12 mouse cellular contexts compared by ENCODE assay signal in genomic region chr6:38160556-38160955, GRCm38 (mm10). TPM values are rescaled to one million over a fixed set of nuclear protein-coding genes. Genes with fewer than 3 reads are reported as not detected.
A peak's percentile ranks its signal among the peaks of the same experiment; 100 is the strongest.
DNase-seq lines count a peak whose midpoint lies in the region; ATAC-seq and TF ChIP-seq lines count a peak whose summit lies in the region.
"Had no signal": no experiment of that assay in that cellular context is flagged by ENCODE, and none has a peak within 500 bp of the region (broad histone marks: within the 10 kb centered on the region; RNA-seq: fewer than 3 reads in every experiment).

No protein-coding gene starts in this region.

- H3K27me3 ChIP-seq in lung, embryonic 14.5 days (ENCODE audit: insufficient read depth, low read length) = no peaks in the 10 kb centered on the region
- no peaks in the 10 kb centered on the region for H3K27me3 ChIP-seq in embryonic facial prominence, embryonic 13.5 days
- H3K27me3 ChIP-seq in hindbrain, embryonic 14.5 days (ENCODE audit: control insufficient read depth, insufficient read depth, low read length) = no peaks in the 10 kb centered on the region
- no peaks in the 10 kb centered on the region for H3K27me3 ChIP-seq in midbrain, embryonic 15.5 days (replicated peaks)
- H3K27me3 ChIP-seq: liver, embryonic 13.5 days; neural tube, embryonic 12.5 days had no signal

- 0 out of 2 replicates have a peak overlapping the region, but pooled peaks have one; percentile 0 for H3K27ac ChIP-seq in lung, embryonic 14.5 days (ENCODE audit: low read depth)
- peak overlapping the region; percentile 62 for H3K27ac ChIP-seq in embryonic facial prominence, embryonic 13.5 days
- H3K27ac ChIP-seq in hindbrain, embryonic 14.5 days = peak overlapping the region; percentile 45
- H3K27ac ChIP-seq in midbrain, embryonic 15.5 days = peak overlapping the region; percentile 72
- H3K27ac ChIP-seq: liver, embryonic 13.5 days; neural tube, embryonic 12.5 days had no signal

- WGBS in lung, embryonic 14.5 days = 66% methylated on average over 2 of the region's 2 CpGs
- 66% methylated on average over 2 of the region's 2 CpGs for WGBS in embryonic facial prominence, embryonic 13.5 days
- 62% methylated on average over 2 of the region's 2 CpGs for WGBS in hindbrain, embryonic 14.5 days
- WGBS in midbrain, embryonic 15.5 days = 61% methylated on average over 2 of the region's 2 CpGs

- no peaks in the 10 kb centered on the region for H3K9me3 ChIP-seq in lung, embryonic 14.5 days (ENCODE audit: low read depth, low read length)
- no peaks in the 10 kb centered on the region for H3K9me3 ChIP-seq in embryonic facial prominence, embryonic 13.5 days
- H3K9me3 ChIP-seq in hindbrain, embryonic 14.5 days (ENCODE audit: control insufficient read depth, low read length) = no peaks in the 10 kb centered on the region
- no peaks in the 10 kb centered on the region for H3K9me3 ChIP-seq in midbrain, embryonic 15.5 days
- H3K9me3 ChIP-seq: liver, embryonic 13.5 days; neural tube, embryonic 12.5 days had no signal

- TF ChIP-seq CTCF in lung, embryonic 14.5 days (IDR thresholded peaks at IDR 0.05; ENCODE audit: low read depth) = no peak

- H3K4me1 ChIP-seq in lung, embryonic 14.5 days (ENCODE audit: insufficient read depth) = no peaks in the 10 kb centered on the region
- peaks cover 34% of the 10 kb centered on the region for H3K4me1 ChIP-seq in embryonic facial prominence, embryonic 13.5 days
- H3K4me1 ChIP-seq in hindbrain, embryonic 14.5 days (replicated peaks; ENCODE audit: control insufficient read depth, insufficient read depth, low read length) = peaks cover 26% of the 10 kb centered on the region; the same call in 1 of the 2 replicates
- peaks cover 38% of the 10 kb centered on the region for H3K4me1 ChIP-seq in midbrain, embryonic 15.5 days
- H3K4me1 ChIP-seq: liver, embryonic 13.5 days had no signal

- no peak for DNase-seq in lung, embryonic 14.5 days
- no peak for DNase-seq in lung, postnatal 25 days (ENCODE audit: low spot score)
- no peak for DNase-seq in hindbrain, embryonic 14.5 days (ENCODE audit: low spot score)
- no peak for DNase-seq in adrenal gland, postnatal 36 days
- no peak for DNase-seq in gastrocnemius, postnatal 4 days (ENCODE audit: low spot score in 2 of 2)
- DNase-seq in testis, postnatal 14 days (ENCODE audit: low spot score) = no peak

- ATAC-seq in lung, embryonic 14.5 days (ENCODE audit: insufficient read depth) = peak; percentile 45; the same call in 1 of the 2 replicates
- no peak for ATAC-seq in embryonic facial prominence, embryonic 13.5 days (ENCODE audit: insufficient number of reproducible peaks, insufficient read depth, low FRiP score, low TSS enrichment, low read depth)
- ATAC-seq in hindbrain, embryonic 14.5 days (ENCODE audit: low FRiP score) = no peak
- peak; percentile 1; the same call in 1 of the 2 replicates for ATAC-seq in midbrain, embryonic 15.5 days (replicated peaks)

- H3K36me3 ChIP-seq in lung, embryonic 14.5 days (ENCODE audit: insufficient read depth) = peaks cover 8% of the 10 kb centered on the region; the same call in 1 of the 2 replicates
- H3K36me3 ChIP-seq in embryonic facial prominence, embryonic 13.5 days = peaks cover 40% of the 10 kb centered on the region
- peaks cover 39% of the 10 kb centered on the region for H3K36me3 ChIP-seq in hindbrain, embryonic 14.5 days (replicated peaks; ENCODE audit: control insufficient read depth, insufficient read depth)
- H3K36me3 ChIP-seq in midbrain, embryonic 15.5 days (replicated peaks) = peaks cover 9% of the 10 kb centered on the region
- H3K36me3 ChIP-seq: liver, embryonic 13.5 days had no signal

- no peak overlapping the region for H3K4me3 ChIP-seq in lung, embryonic 14.5 days (ENCODE audit: low read depth, low read length)
- H3K4me3 ChIP-seq in embryonic facial prominence, embryonic 13.5 days = no peak overlapping the region
- H3K4me3 ChIP-seq in hindbrain, embryonic 14.5 days (replicated peaks; ENCODE audit: low read length) = no peak overlapping the region
- H3K4me3 ChIP-seq in midbrain, embryonic 15.5 days = no peak overlapping the region
- H3K4me3 ChIP-seq: liver, embryonic 13.5 days; neural tube, embryonic 12.5 days had no signal

- H3K4me2 ChIP-seq in lung, embryonic 14.5 days = no peak overlapping the region
- no peak overlapping the region for H3K4me2 ChIP-seq in embryonic facial prominence, embryonic 13.5 days
- no peak overlapping the region for H3K4me2 ChIP-seq in hindbrain, embryonic 14.5 days (replicated peaks)
- no peak overlapping the region for H3K4me2 ChIP-seq in midbrain, embryonic 15.5 days
- H3K4me2 ChIP-seq: liver, embryonic 13.5 days; neural tube, embryonic 12.5 days had no signal

- no peak overlapping the region for H3K9ac ChIP-seq in lung, embryonic 14.5 days
- no peak overlapping the region for H3K9ac ChIP-seq in embryonic facial prominence, embryonic 13.5 days
- H3K9ac ChIP-seq in hindbrain, embryonic 14.5 days = no peak overlapping the region
- H3K9ac ChIP-seq in midbrain, embryonic 15.5 days = no peak overlapping the region
- H3K9ac ChIP-seq: liver, embryonic 13.5 days; neural tube, embryonic 12.5 days had no signal

RNA-seq across cellular contexts. Expression of gene Atp6v0a4, which starts 36.2 kb away (rescaled TPM):
- polyA plus RNA-seq in lung, embryonic 14.5 days (2014; fragmentation: Nextera tagmentation; extraction: Ambion mirVana) = 0.14 and 0.34 TPM in 2 replicates
- polyA plus RNA-seq in embryonic facial prominence, embryonic 13.5 days (2015; fragmentation: Nextera tagmentation; extraction: Ambion mirVana) = 1.1 and 1.3 TPM in 2 replicates
- 0.09 and 0.26 TPM in 2 replicates for polyA plus RNA-seq in hindbrain, embryonic 14.5 days (2014; fragmentation: Nextera tagmentation; extraction: Ambion mirVana)
- polyA plus RNA-seq in midbrain, embryonic 15.5 days (2015; fragmentation: Nextera tagmentation; extraction: Ambion mirVana) = 0.24 and 0.25 TPM in 2 replicates
- 1 to 10 TPM; 1.9 to 2.4 TPM for total RNA-seq in adrenal gland, postnatal 36 days (2021)
- 1 to 10 TPM; 1.7 to 2.0 TPM for total RNA-seq in gastrocnemius, postnatal 4 days (2021)

RNA-seq across cellular contexts. Expression of gene Tmem213, which starts 51.5 kb away (rescaled TPM):
- 4.4 and 5.9 TPM in 2 replicates for polyA plus RNA-seq in lung, embryonic 14.5 days (2014; fragmentation: Nextera tagmentation; extraction: Ambion mirVana)
- 2.1 and 3.8 TPM in 2 replicates for polyA plus RNA-seq in embryonic facial prominence, embryonic 13.5 days (2015; fragmentation: Nextera tagmentation; extraction: Ambion mirVana)
- not detected in 2 replicates for polyA plus RNA-seq in hindbrain, embryonic 14.5 days (2014; fragmentation: Nextera tagmentation; extraction: Ambion mirVana)
- not detected in 2 replicates for polyA plus RNA-seq in midbrain, embryonic 15.5 days (2015; fragmentation: Nextera tagmentation; extraction: Ambion mirVana)
- total RNA-seq in adrenal gland, postnatal 36 days (2021) = not detected
- not detected for total RNA-seq in gastrocnemius, postnatal 4 days (2021)
- total RNA-seq: adrenal gland, adult 8-10 months; heart, postnatal 10 days had no signal
- polyA plus RNA-seq: liver, embryonic 13.5 days; neural tube, embryonic 12.5 days had no signal

Comparison
In these comparisons a context has a peak if more than half of its experiments do, and no peak if none do; other contexts are left out.
1. ATAC-seq: peak in lung, embryonic 14.5 days (single experiment) and midbrain, embryonic 15.5 days (single experiment); none in embryonic facial prominence, embryonic 13.5 days (single experiment) and hindbrain, embryonic 14.5 days (single experiment).
2. H3K27ac ChIP-seq: peak in every context shown above with its lines; median percentile 72 in midbrain, embryonic 15.5 days; 62 in embryonic facial prominence, embryonic 13.5 days; 45 in hindbrain, embryonic 14.5 days; 0 in lung, embryonic 14.5 days.